Mouse (Mus musculus): ENCODE data around the gene Arf3.

DNA sequence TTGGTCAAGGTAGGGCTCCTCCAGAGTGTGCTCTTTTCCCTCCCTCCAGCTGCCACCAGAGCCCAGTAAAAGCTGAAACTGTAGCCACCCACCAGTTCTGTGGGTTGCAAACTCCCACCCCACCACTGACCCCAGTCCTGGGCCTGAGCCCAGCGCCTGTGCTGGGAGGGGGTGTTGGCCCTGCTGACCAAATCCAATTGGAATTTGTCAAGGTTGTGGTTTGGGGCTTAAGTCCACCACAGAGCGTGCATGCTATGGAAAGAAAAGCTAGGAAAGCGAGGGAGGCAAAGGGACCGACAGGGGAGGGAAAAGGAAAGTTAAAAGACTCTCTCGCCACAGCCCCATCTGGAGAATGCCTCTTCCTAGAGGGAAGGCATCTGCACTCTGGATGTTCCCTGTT, 5.2 kb upstream of the Arf3 start:
- TF ChIP-seq POLR2A (IDR thresholded peaks at IDR 0.05; ENCODE audit: extremely low read depth, insufficient read depth, low read length) (no peak), CTCF (IDR thresholded peaks at IDR 0.05; ENCODE audit: extremely low read depth, insufficient read depth, low read length) (no peak)
